Mouse (Mus musculus) left cerebral cortex, adult 11 months (tissue): ENCODE measurements around the gene Gzma.
A peak's percentile ranks its signal among the peaks of the same experiment; 100 is the strongest.

Experiments
- DNase-seq: peaks from one replicate; pipeline ENCODE4 v3.0.0; 2022; ENCODE audit warnings: low spot score

Gzma gene

GRCm38 (mm10) chr13:113100879-113101278, at the start of gene Gzma:
Gene Gzma (minus strand): TSS chr13:113100981.
- no peak for DNase-seq

- no peak for DNase-seq
Observed at GRCm38 (mm10) chr13:113139597-113139996, 38.8 kb upstream of the Gzma start.

- DNase-seq: peak; percentile 33
Observed at GRCm38 (mm10) chr13:113129974-113130373, 29.2 kb upstream of the Gzma start.

GRCm38 (mm10) chr13:113121326-113121725, 20.5 kb upstream of the Gzma start:
- DNase-seq: no peak

- no peak for DNase-seq
Observed at GRCm38 (mm10) chr13:113120324-113121237, 19.8 kb upstream of the Gzma start.

GRCm38 (mm10) chr13:113118977-113119376, 18.2 kb upstream of the Gzma start:
- DNase-seq: no peak

- no peak for DNase-seq
Observed at GRCm38 (mm10) chr13:113104759-113105158, 4.0 kb upstream of the Gzma start.

GRCm38 (mm10) chr13:113101804-113102203, 1.0 kb upstream of the Gzma start:
- DNase-seq: no peak

GRCm38 (mm10) chr13:113098406-113098805, 2.4 kb downstream of the Gzma start:
- DNase-seq: no peak

GRCm38 (mm10) chr13:113097011-113097410, 3.8 kb downstream of the Gzma start:
- DNase-seq: no peak

- no peak for DNase-seq
Observed at GRCm38 (mm10) chr13:113094618-113095017, 6.2 kb downstream of the Gzma start.

GRCm38 (mm10) chr13:113090489-113090888, 10.3 kb downstream of the Gzma start:
- DNase-seq: no peak

- no peak for DNase-seq
Observed at GRCm38 (mm10) chr13:113087226-113088017, 13.4 kb downstream of the Gzma start.

- DNase-seq: no peak
Observed at GRCm38 (mm10) chr13:113084732-113085131, 16.0 kb downstream of the Gzma start.

GRCm38 (mm10) chr13:113082101-113082500, 18.7 kb downstream of the Gzma start:
- DNase-seq: no peak

GRCm38 (mm10) chr13:113079021-113079420, 21.8 kb downstream of the Gzma start:
- no peak for DNase-seq

GRCm38 (mm10) chr13:113064542-113064941, 36.2 kb downstream of the Gzma start:
- no peak for DNase-seq

- no peak for DNase-seq
Observed at GRCm38 (mm10) chr13:113061746-113062145, 39.0 kb downstream of the Gzma start.

- no peak for DNase-seq
Observed at GRCm38 (mm10) chr13:113055826-113056225, 45.0 kb downstream of the Gzma start.

GRCm38 (mm10) chr13:113054230-113054629, 46.6 kb downstream of the Gzma start:
- DNase-seq: no peak

GRCm38 (mm10) chr13:113047647-113048046, 53.1 kb downstream of the Gzma start:
- no peak for DNase-seq

GRCm38 (mm10) chr13:113047018-113047417, 53.8 kb downstream of the Gzma start:
- no peak for DNase-seq
